Comparison of ENCODE assay signal across 8 mouse cellular contexts in the genomic region with DNA sequence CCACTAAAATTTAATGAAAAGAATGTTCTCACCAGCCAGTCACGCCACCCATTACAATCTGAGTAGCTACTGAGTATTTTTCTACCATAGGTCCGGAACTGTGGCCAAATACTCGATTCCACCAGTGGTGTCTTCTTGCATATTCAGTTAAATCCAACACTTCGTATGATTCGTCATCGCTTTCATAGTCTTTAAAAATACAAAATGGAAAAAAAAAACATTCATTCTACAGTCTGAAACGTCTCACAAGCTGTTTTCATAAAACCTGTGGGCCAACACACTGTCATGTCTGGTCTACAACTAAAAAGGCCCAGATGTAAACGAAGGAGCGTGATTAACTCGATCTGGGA. TPM values are rescaled to one million over a fixed set of nuclear protein-coding genes. Genes with fewer than 3 reads are reported as not detected.
A peak's percentile ranks its signal among the peaks of the same experiment; 100 is the strongest.
DNase-seq lines count a peak whose midpoint lies in the region; ATAC-seq and TF ChIP-seq lines count a peak whose summit lies in the region.

No protein-coding gene starts in this region.

- no peak for TF ChIP-seq POLR2A in spleen, adult 2 months (IDR thresholded peaks at IDR 0.05; ENCODE audit: low read depth, low read length)

- H3K4me3 ChIP-seq in spleen, adult 2 months (ENCODE audit: extremely low read depth, insufficient read depth, insufficient read length), result peak overlapping the region; percentile 86; the same call in 1 of the 2 replicates
- peak overlapping the region; percentile 58 for H3K4me3 ChIP-seq in liver, embryonic 11.5 days (ENCODE audit: low read depth, low read length)

- no peaks in the 10 kb centered on the region for H3K4me1 ChIP-seq in spleen, adult 2 months (ENCODE audit: control insufficient read depth, insufficient read depth, insufficient read length)
- H3K4me1 ChIP-seq in liver, embryonic 11.5 days (replicated peaks; ENCODE audit: control insufficient read depth, insufficient read depth, low read length), result no peaks in the 10 kb centered on the region

- H3K27ac ChIP-seq in spleen, adult 2 months (ENCODE audit: insufficient read depth, low read length), result peak overlapping the region; percentile 87
- peak overlapping the region; percentile 43; the same call in 1 of the 2 replicates for H3K27ac ChIP-seq in liver, embryonic 11.5 days (ENCODE audit: low read depth, low read length)

- 43% methylated on average over 10 of the region's 10 CpGs for WGBS in spleen, adult 2 months
- WGBS in liver, embryonic 11.5 days, result 37% methylated on average over 10 of the region's 10 CpGs

- no peaks in the 10 kb centered on the region for H3K36me3 ChIP-seq in spleen, adult 2 months (ENCODE audit: control insufficient read depth, insufficient read depth, low read length)
- H3K36me3 ChIP-seq in liver, embryonic 11.5 days (ENCODE audit: control insufficient read depth, insufficient read depth, low read length), result no peaks in the 10 kb centered on the region

- peak; percentile 14 to 34 for DNase-seq in cerebellum, postnatal 10 days
- no peak for DNase-seq in cerebellum, adult 9-11 months
- DNase-seq in spleen, adult 2 months (ENCODE audit: low read depth in 1 of 2, low spot score in 2 of 2), result no peak
- DNase-seq in spleen, postnatal 14 days (ENCODE audit: low spot score in 2 of 2), result no peak
- no peak for DNase-seq in liver, embryonic 11.5 days (ENCODE audit: low spot score)
- no peak for DNase-seq in urinary bladder, adult 18-20 months (ENCODE audit: low spot score in 2 of 2)
- no peak for DNase-seq in right cerebral cortex, postnatal 14 days
- DNase-seq in B cell, adult 2 months, result no peak

- H3K4me2 ChIP-seq in liver, embryonic 11.5 days, result peak overlapping the region; percentile 61

- no peaks in the 10 kb centered on the region for H3K27me3 ChIP-seq in spleen, adult 2 months (ENCODE audit: control insufficient read depth, insufficient read depth, low read length)
- no peaks in the 10 kb centered on the region for H3K27me3 ChIP-seq in liver, embryonic 11.5 days (replicated peaks; ENCODE audit: control insufficient read depth, insufficient read depth, low read length)

- H3K9me3 ChIP-seq in liver, embryonic 11.5 days (ENCODE audit: control insufficient read depth, low read length), result no peaks in the 10 kb centered on the region

- TF ChIP-seq CTCF in spleen, adult 2 months (IDR thresholded peaks at IDR 0.05; ENCODE audit: extremely low read depth, insufficient read depth, insufficient read length, insufficient replicate concordance), result no peak

- ATAC-seq in liver, embryonic 11.5 days (replicated peaks; ENCODE audit: low FRiP score), result no peak

- H3K9ac ChIP-seq in liver, embryonic 11.5 days (ENCODE audit: low read depth, low read length), result peak overlapping the region; percentile 73

RNA-seq across cellular contexts. Expression of gene Fundc1, which starts 0.9 kb away (rescaled TPM):
- polyA plus RNA-seq in spleen, adult 2 months (2012; rRNA removed), result 5.4 and 6.4 TPM in 2 replicates
- 33.3 and 40.6 TPM in 2 replicates for polyA plus RNA-seq in liver, embryonic 11.5 days (2014; fragmentation: Nextera tagmentation; extraction: Ambion mirVana)

Comparison
In these comparisons a context has a peak if more than half of its experiments do, and no peak if none do; other contexts are left out.
1. DNase-seq: peak in cerebellum, postnatal 10 days (2 of 2); none in cerebellum, adult 9-11 months (single experiment), spleen, adult 2 months (0 of 2), spleen, postnatal 14 days (0 of 2), liver, embryonic 11.5 days (single experiment), urinary bladder, adult 18-20 months (0 of 2), right cerebral cortex, postnatal 14 days (single experiment) and B cell, adult 2 months (0 of 2).